Mouse (Mus musculus) heart, adult 2 months (tissue): ENCODE results near the gene Vezt.

Experiments
- CTCF ChIP-seq: fragments of 200-600 bp; IDR thresholded peaks from 2 replicates; pipeline ENCODE4 v1.8.1; 2022; ENCODE audit warnings: antibody characterized with exemption, mild to moderate bottlenecking, moderate library complexity
- EP300 ChIP-seq: fragments of 200-500 bp; IDR thresholded peaks from 2 replicates; pipeline ENCODE4 v1.6.1; 2011; ENCODE audit warnings: low read depth, low read length, control low read depth; ENCODE audit not compliant: insufficient read depth
- POLR2A ChIP-seq: fragments of 200-500 bp; IDR thresholded peaks from 2 replicates; pipeline ENCODE4 v1.6.1; 2011; ENCODE audit warnings: mild to moderate bottlenecking, low read depth, low read length, control low read depth; ENCODE audit not compliant: insufficient read depth

DNA sequence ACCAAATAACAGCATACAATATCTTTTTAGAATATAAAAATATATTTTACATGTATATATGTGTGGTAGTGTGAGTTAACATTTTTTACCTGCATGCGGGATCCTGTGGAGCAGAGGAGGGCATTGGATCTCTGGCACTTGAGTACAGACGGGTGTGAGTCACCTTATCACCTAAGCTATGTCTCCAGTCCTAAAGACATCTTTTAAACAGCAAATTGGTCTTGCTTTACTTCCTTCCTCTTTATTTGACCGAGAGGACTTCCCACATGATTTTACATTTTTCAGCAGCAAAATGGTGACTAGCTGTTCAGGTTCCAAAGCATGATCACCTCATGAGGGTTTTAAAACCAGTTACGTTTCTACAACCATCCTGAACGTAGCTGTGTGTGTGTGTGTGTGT is 124.3 kb downstream of the Vezt start:
- TF ChIP-seq POLR2A (no peak), CTCF (no peak), EP300 (no peak)
